In the genomic region with DNA sequence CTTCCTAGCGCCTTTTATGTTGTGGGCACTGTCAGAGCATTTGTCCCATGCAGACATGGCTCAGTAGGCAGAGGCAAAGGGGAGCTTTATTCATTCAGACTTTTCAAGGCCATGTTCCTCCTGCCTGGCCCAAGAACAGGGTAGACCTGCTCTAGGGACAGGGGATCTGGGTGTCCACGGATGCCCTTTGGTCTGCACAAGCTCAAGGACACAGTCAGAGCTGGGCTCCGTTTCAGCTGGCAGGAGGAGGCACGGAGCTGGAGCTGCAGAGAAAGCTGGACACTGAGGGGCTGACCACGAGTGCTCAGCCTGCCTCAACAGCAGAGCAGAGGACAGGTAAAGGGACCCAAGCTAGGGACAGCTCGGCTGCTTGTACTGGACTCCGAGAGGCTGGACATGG, we compare ENCODE assay signal across 9 mouse cellular contexts. TPM values are rescaled to one million over a fixed set of nuclear protein-coding genes. Genes with fewer than 3 reads are reported as not detected.
DNase-seq lines count a peak whose midpoint lies in the region; ATAC-seq and TF ChIP-seq lines count a peak whose summit lies in the region.
"Had no signal": no experiment of that assay in that cellular context is flagged by ENCODE, and none has a peak within 500 bp of the region (broad histone marks: within the 10 kb centered on the region; RNA-seq: fewer than 3 reads in every experiment).

No protein-coding gene starts in this region.

- ATAC-seq in megakaryocyte-erythroid progenitor cell, adult 5-6 weeks (replicated peaks; ENCODE audit: low FRiP score, low TSS enrichment, poor library complexity, severe bottlenecking): no peak

- H3K27me3 ChIP-seq in cerebellum, adult 2 months (ENCODE audit: control insufficient read depth, insufficient read depth, low read length): no peaks in the 10 kb centered on the region

- no peak for TF ChIP-seq POLR2A in cerebellum, adult 2 months (IDR thresholded peaks at IDR 0.05; ENCODE audit: borderline replicate concordance, insufficient read depth, low read length)

- peaks cover 19% of the 10 kb centered on the region for H3K4me1 ChIP-seq in cerebellum, adult 2 months (ENCODE audit: control insufficient read depth, insufficient read depth, low read length)

- no peak overlapping the region for H3K27ac ChIP-seq in cerebellum, adult 2 months (ENCODE audit: insufficient read depth, low read length)
- H3K27ac ChIP-seq: lung, embryonic 15.5 days had no signal

- H3K4me3 ChIP-seq in cerebellum, adult 2 months (replicated peaks; ENCODE audit: insufficient read depth, low read depth, low read length): no peak overlapping the region
- H3K4me3 ChIP-seq: lung, embryonic 15.5 days had no signal

- peak; percentile 24 to 34 for DNase-seq in cerebellum, adult 2 months
- no peak for DNase-seq in cerebellum, postnatal 36 days
- peak; percentile 44 for DNase-seq in ovary, adult 18-20 months (ENCODE audit: low spot score)
- no peak for DNase-seq in ovary, postnatal 10 days (ENCODE audit: low spot score)
- DNase-seq in heart, postnatal 36 days: peak; percentile 55 to 61
- DNase-seq in testis, postnatal 14 days (ENCODE audit: low spot score): peak; percentile 79
- no peak for DNase-seq in T-cell, adult 2 months (ENCODE audit: low spot score)

- intact Hi-C loops in heart, postnatal 36 days (cut with DNase I): no loop called here

- no peak for TF ChIP-seq CTCF in cerebellum, adult 2 months (IDR thresholded peaks at IDR 0.05; ENCODE audit: borderline replicate concordance, insufficient read depth, low read depth, low read length)

- WGBS in cerebellum, adult 2 months: 71% methylated on average over 7 of the region's 7 CpGs

RNA-seq across cellular contexts. Expression of a gene that starts 46.8 kb away (rescaled TPM):
- 73.7 and 77.2 TPM in 2 replicates for polyA plus RNA-seq in cerebellum, adult 2 months (2012; rRNA removed)
- 10 to 100 TPM; 64.2 to 79.7 TPM for total RNA-seq in heart, postnatal 36 days (2021)
- 15.7 and 18.6 TPM in 2 replicates for total RNA-seq in megakaryocyte-erythroid progenitor cell, adult 5-6 weeks (2014; fragmentation: Nextera tagmentation)
- 2.2 and 3.8 TPM in 2 replicates for total RNA-seq in megakaryocyte-erythroid progenitor cell, adult 5-6 weeks (2017)

Comparison
In these comparisons a context has a peak if more than half of its experiments do, and no peak if none do; other contexts are left out.
1. DNase-seq: peak in cerebellum, adult 2 months (2 of 2), ovary, adult 18-20 months (single experiment), heart, postnatal 36 days (2 of 2) and testis, postnatal 14 days (single experiment); none in cerebellum, postnatal 36 days (0 of 2), ovary, postnatal 10 days (single experiment) and T-cell, adult 2 months (single experiment).